Mouse (Mus musculus): Measurements from ENCODE around the gene Tubb3.

DNA sequence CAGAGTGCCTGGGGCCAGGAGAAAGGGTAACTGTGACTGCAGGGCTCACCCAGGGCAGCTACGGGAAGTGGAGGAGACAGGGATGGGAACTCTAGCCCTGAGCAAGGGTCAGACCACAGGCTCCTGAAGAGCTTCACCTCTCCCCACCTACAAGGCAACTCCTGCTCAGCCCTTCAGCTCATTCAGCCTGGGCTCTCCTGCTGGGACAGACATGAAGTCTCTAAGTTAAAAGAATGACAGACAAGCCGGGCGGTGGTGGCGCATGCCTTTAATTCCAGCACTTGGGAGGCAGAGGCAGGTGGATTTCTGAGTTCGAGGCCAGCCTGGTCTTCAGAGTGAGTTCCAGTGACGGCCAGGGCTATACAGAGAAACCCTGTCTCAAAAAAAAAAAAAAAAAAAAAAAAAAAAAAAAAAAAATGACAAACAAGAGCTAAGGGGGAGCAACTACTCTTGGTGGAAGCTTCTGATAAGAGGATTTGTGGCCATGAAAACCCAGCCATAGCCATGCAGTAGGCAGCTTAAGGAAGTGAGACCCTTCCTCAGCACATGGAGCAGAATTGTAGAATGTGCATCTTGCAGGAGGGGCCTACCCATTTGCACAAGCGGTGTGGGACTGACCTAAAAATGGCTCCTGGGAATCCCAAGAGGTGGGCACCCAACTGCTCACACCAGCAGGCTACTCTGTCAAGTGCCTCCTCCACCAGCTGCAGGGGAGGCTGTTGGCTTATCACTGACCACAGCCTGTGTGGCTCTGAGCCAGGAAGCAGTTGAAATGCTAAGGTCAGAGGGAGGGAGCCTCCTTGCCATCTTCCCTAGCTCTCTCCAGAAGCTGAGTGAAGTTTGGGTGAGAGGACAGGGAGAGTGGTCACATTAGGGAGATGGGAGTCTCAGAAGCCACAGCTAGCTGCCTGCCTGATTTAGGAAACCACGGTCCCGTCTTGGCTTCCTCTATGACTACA is 2.4 kb upstream of the Tubb3 start:
- TF ChIP-seq CTCF (IDR thresholded peaks at IDR 0.05; ENCODE audit: insufficient read depth, low read length): no peak
- TF ChIP-seq POLR2A (IDR thresholded peaks at IDR 0.05; ENCODE audit: borderline replicate concordance, extremely low read depth, low read depth, low read length): no peak
